Mouse (Mus musculus): ENCODE results near the gene Aco1.

- TF ChIP-seq POLR2A (IDR thresholded peaks at IDR 0.05; ENCODE audit: control insufficient read depth, low read depth, low read length) (no peak), CTCF (IDR thresholded peaks at IDR 0.05; ENCODE audit: control insufficient read depth, insufficient read depth, insufficient replicate concordance, low read depth, low read length) (no peak)
Measured at GRCm38 (mm10) chr4:40227131-40227530, 84.2 kb downstream of the Aco1 start.

All from testis, adult 2 months (tissue).